ENCODE assay signal across 24 mouse cellular contexts in genomic region chr9:62081542-62081941, GRCm38 (mm10). TPM values are rescaled to one million over a fixed set of nuclear protein-coding genes. Genes with fewer than 3 reads are reported as not detected.
DNase-seq lines count a peak whose midpoint lies in the region; ATAC-seq lines count a peak whose summit lies in the region.
"Had no signal": no experiment of that assay in that cellular context is flagged by ENCODE, and none has a peak within 500 bp of the region (broad histone marks: within the 10 kb centered on the region; RNA-seq: fewer than 3 reads in every experiment).

No protein-coding gene starts in this region.

- ATAC-seq in hindbrain, embryonic 12.5 days (ENCODE audit: low FRiP score) = no peak
- ATAC-seq in hindbrain, embryonic 13.5 days (ENCODE audit: low FRiP score) = no peak
- no peak for ATAC-seq in midbrain, embryonic 14.5 days (ENCODE audit: low FRiP score, low TSS enrichment)
- no peak for ATAC-seq in midbrain, embryonic 13.5 days
- ATAC-seq: CD4-positive, CD25-positive, alpha-beta regulatory T cell, adult 4 months; forebrain, embryonic 15.5 days; intestine, embryonic 16.5 days had no signal

- peak; percentile 8 for DNase-seq in embryo, embryonic 10.5 days (ENCODE audit: low spot score)
- DNase-seq in embryo, embryonic 9.5 days (ENCODE audit: extremely low spot score) = no peak
- peak; percentile 11 for DNase-seq in midbrain, embryonic 14.5 days
- peak; percentile 41 for DNase-seq in retina, embryonic 14.5 days (ENCODE audit: low spot score)
- no peak for DNase-seq in gastrocnemius, postnatal 10 days
- DNase-seq: adrenal gland, postnatal 14 days; B cell, adult 2 months; cerebellum, adult 18-20 months; cerebellum, adult 9-11 months; cerebellum, postnatal 36 days; gastrocnemius, postnatal 25 days; heart, adult 18-20 months; heart, postnatal 10 days; heart, postnatal 4 days had no signal

- no peaks in the 10 kb centered on the region for H3K4me1 ChIP-seq in hindbrain, embryonic 12.5 days
- peaks cover 3% of the 10 kb centered on the region; the same call in 1 of the 2 replicates for H3K4me1 ChIP-seq in hindbrain, embryonic 13.5 days (replicated peaks)
- H3K4me1 ChIP-seq in midbrain, embryonic 14.5 days (ENCODE audit: control insufficient read depth, insufficient read depth, low read length) = no peaks in the 10 kb centered on the region
- H3K4me1 ChIP-seq in midbrain, embryonic 13.5 days (replicated peaks) = peaks cover 14% of the 10 kb centered on the region
- H3K4me1 ChIP-seq: embryonic facial prominence, embryonic 12.5 days had no signal

- no peak overlapping the region for H3K9ac ChIP-seq in hindbrain, embryonic 12.5 days
- no peak overlapping the region for H3K9ac ChIP-seq in hindbrain, embryonic 13.5 days
- no peak overlapping the region for H3K9ac ChIP-seq in midbrain, embryonic 14.5 days (replicated peaks; ENCODE audit: low read length)
- H3K9ac ChIP-seq in midbrain, embryonic 13.5 days (replicated peaks) = no peak overlapping the region
- H3K9ac ChIP-seq: embryonic facial prominence, embryonic 12.5 days; forebrain, embryonic 15.5 days; hindbrain, embryonic 15.5 days had no signal

- 75% methylated on average over 3 of the region's 3 CpGs for WGBS in hindbrain, embryonic 12.5 days
- 72% methylated on average over 3 of the region's 3 CpGs for WGBS in hindbrain, embryonic 13.5 days
- WGBS in midbrain, embryonic 14.5 days = 67% methylated on average over 3 of the region's 3 CpGs
- 56% methylated on average over 3 of the region's 3 CpGs for WGBS in midbrain, embryonic 13.5 days

- H3K4me2 ChIP-seq in hindbrain, embryonic 12.5 days (replicated peaks) = no peak overlapping the region
- no peak overlapping the region for H3K4me2 ChIP-seq in hindbrain, embryonic 13.5 days
- H3K4me2 ChIP-seq in midbrain, embryonic 14.5 days (ENCODE audit: low read length) = no peak overlapping the region
- H3K4me2 ChIP-seq in midbrain, embryonic 13.5 days (replicated peaks) = no peak overlapping the region
- H3K4me2 ChIP-seq: embryonic facial prominence, embryonic 12.5 days; forebrain, embryonic 15.5 days; hindbrain, embryonic 15.5 days had no signal

- no peaks in the 10 kb centered on the region for H3K9me3 ChIP-seq in hindbrain, embryonic 12.5 days (replicated peaks)
- no peaks in the 10 kb centered on the region for H3K9me3 ChIP-seq in hindbrain, embryonic 13.5 days
- H3K9me3 ChIP-seq in midbrain, embryonic 14.5 days (ENCODE audit: control insufficient read depth, low read length) = no peaks in the 10 kb centered on the region
- no peaks in the 10 kb centered on the region for H3K9me3 ChIP-seq in midbrain, embryonic 13.5 days
- H3K9me3 ChIP-seq: embryonic facial prominence, embryonic 12.5 days; forebrain, embryonic 15.5 days; G1E; heart, embryonic 10.5 days; hindbrain, embryonic 15.5 days had no signal

- H3K27ac ChIP-seq in hindbrain, embryonic 12.5 days = 0 out of 2 replicates have a peak overlapping the region, but pooled peaks have one; percentile 30
- no peak overlapping the region for H3K27ac ChIP-seq in hindbrain, embryonic 13.5 days
- H3K27ac ChIP-seq in midbrain, embryonic 14.5 days (replicated peaks; ENCODE audit: low read depth, low read length) = no peak overlapping the region
- no peak overlapping the region for H3K27ac ChIP-seq in midbrain, embryonic 13.5 days
- H3K27ac ChIP-seq: embryonic facial prominence, embryonic 12.5 days; forebrain, embryonic 15.5 days; heart, embryonic 10.5 days; hindbrain, embryonic 15.5 days had no signal

- no peaks in the 10 kb centered on the region for H3K27me3 ChIP-seq in hindbrain, embryonic 12.5 days
- no peaks in the 10 kb centered on the region for H3K27me3 ChIP-seq in hindbrain, embryonic 13.5 days
- H3K27me3 ChIP-seq in midbrain, embryonic 14.5 days (ENCODE audit: control insufficient read depth, insufficient read depth, low read length) = no peaks in the 10 kb centered on the region
- H3K27me3 ChIP-seq in midbrain, embryonic 13.5 days = no peaks in the 10 kb centered on the region
- H3K27me3 ChIP-seq: embryonic facial prominence, embryonic 12.5 days; forebrain, embryonic 15.5 days; hindbrain, embryonic 15.5 days had no signal

- no peaks in the 10 kb centered on the region for H3K36me3 ChIP-seq in hindbrain, embryonic 12.5 days
- H3K36me3 ChIP-seq in hindbrain, embryonic 13.5 days = peaks cover 8% of the 10 kb centered on the region
- 0 out of 2 replicates have a peak, but pooled peaks cover 3% of the 10 kb centered on the region for H3K36me3 ChIP-seq in midbrain, embryonic 14.5 days (ENCODE audit: control insufficient read depth, insufficient read depth, low read length)
- H3K36me3 ChIP-seq in midbrain, embryonic 13.5 days = peaks cover 8% of the 10 kb centered on the region; the same call in 1 of the 2 replicates
- H3K36me3 ChIP-seq: forebrain, embryonic 15.5 days had no signal

- H3K4me3 ChIP-seq in hindbrain, embryonic 12.5 days = no peak overlapping the region
- no peak overlapping the region for H3K4me3 ChIP-seq in hindbrain, embryonic 13.5 days
- no peak overlapping the region for H3K4me3 ChIP-seq in midbrain, embryonic 14.5 days (replicated peaks; ENCODE audit: low read depth, low read length)
- H3K4me3 ChIP-seq in midbrain, embryonic 13.5 days (replicated peaks) = no peak overlapping the region
- H3K4me3 ChIP-seq: embryonic facial prominence, embryonic 12.5 days; forebrain, embryonic 15.5 days; heart, embryonic 10.5 days; hindbrain, embryonic 15.5 days had no signal

RNA-seq across cellular contexts. Expression of gene Glce, which starts 40.9 kb away (rescaled TPM):
- polyA plus RNA-seq in hindbrain, embryonic 12.5 days (2016; fragmentation: Nextera tagmentation; extraction: Ambion mirVana) = 26.9 and 27.2 TPM in 2 replicates
- polyA plus RNA-seq in hindbrain, embryonic 13.5 days (2015; fragmentation: Nextera tagmentation; extraction: Ambion mirVana) = 17.7 and 18.1 TPM in 2 replicates
- 14.7 and 20.2 TPM in 2 replicates for polyA plus RNA-seq in midbrain, embryonic 14.5 days (2014; fragmentation: Nextera tagmentation; extraction: Ambion mirVana)
- polyA plus RNA-seq in midbrain, embryonic 13.5 days (2015; fragmentation: Nextera tagmentation; extraction: Ambion mirVana) = 16.7 and 17.5 TPM in 2 replicates
- 10 to 100 TPM; 15.3 to 18.3 TPM for total RNA-seq in gastrocnemius, postnatal 10 days (2021)

RNA-seq across cellular contexts. Expression of gene Paqr5, which starts 54.9 kb away (rescaled TPM):
- polyA plus RNA-seq in hindbrain, embryonic 12.5 days (2016; fragmentation: Nextera tagmentation; extraction: Ambion mirVana) = 0.52 and 0.93 TPM in 2 replicates
- 0.36 and 0.38 TPM in 2 replicates for polyA plus RNA-seq in hindbrain, embryonic 13.5 days (2015; fragmentation: Nextera tagmentation; extraction: Ambion mirVana)
- 0.15 and 0.38 TPM in 2 replicates for polyA plus RNA-seq in midbrain, embryonic 14.5 days (2014; fragmentation: Nextera tagmentation; extraction: Ambion mirVana)
- 0.39 and 0.75 TPM in 2 replicates for polyA plus RNA-seq in midbrain, embryonic 13.5 days (2015; fragmentation: Nextera tagmentation; extraction: Ambion mirVana)
- under 1 TPM in 1 of 2 experiments, not detected in 1; 0.14 TPM for total RNA-seq in gastrocnemius, postnatal 10 days (2021)
- total RNA-seq: gastrocnemius, postnatal 25 days; heart, postnatal 10 days; heart, postnatal 4 days had no signal
- polyA plus RNA-seq: G1E had no signal

Comparison
In these comparisons a context has a peak if more than half of its experiments do, and no peak if none do; other contexts are left out.
1. DNase-seq: peak in embryo, embryonic 10.5 days (single experiment), midbrain, embryonic 14.5 days (single experiment) and retina, embryonic 14.5 days (single experiment); none in embryo, embryonic 9.5 days (single experiment) and gastrocnemius, postnatal 10 days (single experiment).